Mouse (Mus musculus) heart, postnatal 0 days (tissue): ENCODE measurements around the gene Gpr35.

Experiments used
- CTCF ChIP-seq: IDR thresholded peaks from 2 replicates; pipeline ENCODE4 v1.5.1; 2016; ENCODE audit warnings: antibody characterized with exemption, control low read depth, low read depth
- EP300 ChIP-seq: IDR thresholded peaks from 2 replicates; pipeline ENCODE4 v1.6.1; 2016; ENCODE audit warnings: antibody characterized with exemption, low read depth

GRCm38 (mm10) chr1:92930171-92930706 is 20.4 kb upstream of the Gpr35 start:
- TF ChIP-seq CTCF (no peak), EP300 (no peak)
